Mouse (Mus musculus): ENCODE measurements around the gene Gm20388. TPM values are rescaled to one million over a fixed set of nuclear protein-coding genes. Genes with fewer than 3 reads are reported as not detected.
A peak's percentile ranks its signal among the peaks of the same experiment; 100 is the strongest.

The Gm20388 gene
- total RNA-seq, 1 experiment = 27.0 TPM

- H3K27ac ChIP-seq (ENCODE audit: insufficient read depth, low read depth, low read length, poor library complexity, severe bottlenecking) = peak within 1 kb of the TSS; percentile 62
- in situ Hi-C loops (cut with MboI; ENCODE audit: low sequenced_read_pairs in 2 of 2, unreplicated experiment in 2 of 2) = no loop called here
- TF ChIP-seq ZNF384 (IDR thresholded peaks at IDR 0.05; ENCODE audit: low read depth, low read length) (no peak), ZC3H11A (IDR thresholded peaks at IDR 0.05; ENCODE audit: borderline replicate concordance, low read depth, low read length) (peak; percentile 59), HCFC1 (IDR thresholded peaks at IDR 0.05; ENCODE audit: borderline replicate concordance, insufficient read depth, low read length) (peak; percentile 87), CHD2 (IDR thresholded peaks at IDR 0.05; ENCODE audit: low read depth, low read length) (peak; percentile 65; the same call in 1 of the 2 replicates), MAFK (IDR thresholded peaks at IDR 0.05; ENCODE audit: insufficient read depth, low read depth, low read length) (no peak)
These were observed 4038.5 kb downstream of the Gm20388 start, which contains the start of gene Nup133 for GRCm38 (mm10) chr8:123948942-123949685. Gene Nup133 (minus strand): TSS chr8:123949265.

DNA sequence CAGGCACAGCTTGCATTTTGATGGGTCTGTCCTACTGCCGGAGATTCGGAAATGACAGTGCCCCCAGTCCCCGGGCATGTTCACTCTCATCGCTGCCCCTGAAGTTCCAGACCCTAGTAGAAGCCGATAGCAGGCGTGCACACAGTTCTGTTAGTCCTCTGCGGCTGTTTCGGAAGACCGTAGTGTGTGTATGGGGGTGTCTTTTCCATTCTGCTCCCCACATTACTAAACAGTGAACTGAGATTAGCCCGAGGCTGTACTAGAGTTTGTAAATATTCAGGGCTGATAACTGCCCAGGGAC lies 4039.0 kb downstream of the Gm20388 start:
- DNase-seq (ENCODE audit: low read depth, low spot score) = no peak
- Histone ChIP-seq H3K4me1 (ENCODE audit: control insufficient read depth in 2 of 2, insufficient read depth in 2 of 2, low read length in 2 of 2, poor library complexity in 1 of 2) (peaks cover 0 to 4% of the 10 kb centered on the region in 2 experiments; a peak in 3 of 4 replicates), H3K27ac (ENCODE audit: insufficient read depth, low read depth, low read length, poor library complexity, severe bottlenecking) (peak overlapping the region; percentile 10; the same call in 1 of the 2 replicates), H3K9me3 (ENCODE audit: control insufficient read depth, insufficient read depth, low read depth, low read length) (no peaks in the 10 kb centered on the region), H3K4me3 (ENCODE audit: insufficient read depth in 1 of 2, low read depth in 1 of 2, low read length in 2 of 2, poor library complexity in 1 of 2, severe bottlenecking in 1 of 2) (peak overlapping the region; percentile 94 to 99), H3K36me3 (ENCODE audit: control insufficient read depth, insufficient read depth, low read length, poor library complexity, severe bottlenecking) (peaks cover 16% of the 10 kb centered on the region), H3K9ac (ENCODE audit: insufficient read depth, low read depth, low read length, poor library complexity, severe bottlenecking) (peak overlapping the region; percentile 88)
- in situ Hi-C loops (cut with MboI; ENCODE audit: low sequenced_read_pairs in 2 of 2, unreplicated experiment in 2 of 2) = no loop called here
- TF ChIP-seq MAFK (IDR thresholded peaks at IDR 0.05; ENCODE audit: insufficient read depth, low read depth, low read length) (no peak), ZNF384 (IDR thresholded peaks at IDR 0.05; ENCODE audit: low read depth, low read length) (no peak), HCFC1 (IDR thresholded peaks at IDR 0.05; ENCODE audit: borderline replicate concordance, insufficient read depth, low read length) (no peak), ZC3H11A (IDR thresholded peaks at IDR 0.05; ENCODE audit: borderline replicate concordance, low read depth, low read length) (no peak), CHD2 (IDR thresholded peaks at IDR 0.05; ENCODE audit: low read depth, low read length) (no peak)

More at GRCm38 (mm10) chr8:123948942-123949685, 4038.5 kb downstream of the Gm20388 start, which contains the start of gene Nup133:
- H3K9ac ChIP-seq (ENCODE audit: insufficient read depth, low read depth, low read length, poor library complexity, severe bottlenecking) = peak within 1 kb of the TSS; percentile 96
- H3K4me3 ChIP-seq (ENCODE audit: insufficient read depth in 1 of 2, low read depth in 1 of 2, low read length in 2 of 2, poor library complexity in 1 of 2, severe bottlenecking in 1 of 2) = peak within 1 kb of the TSS; percentile 94 to 99
- H3K4me1 ChIP-seq (ENCODE audit: control insufficient read depth in 2 of 2, insufficient read depth in 2 of 2, low read length in 2 of 2, poor library complexity in 1 of 2) = peaks cover 0 to 4% of the 10 kb centered on the region in 2 experiments; a peak in 3 of 4 replicates
- H3K9me3 ChIP-seq (ENCODE audit: control insufficient read depth, insufficient read depth, low read depth, low read length) = no peaks in the 10 kb centered on the region
- H3K36me3 ChIP-seq (ENCODE audit: control insufficient read depth, insufficient read depth, low read length, poor library complexity, severe bottlenecking) = peaks cover 15% of the 10 kb centered on the region
- DNase-seq (ENCODE audit: low read depth, low spot score) = peak; percentile 99

- Histone ChIP-seq H3K4me1 (ENCODE audit: control insufficient read depth in 2 of 2, insufficient read depth in 2 of 2, low read length in 2 of 2, poor library complexity in 1 of 2) (peaks cover 0 to 4% of the 10 kb centered on the region in 2 experiments; a peak in 3 of 4 replicates), H3K9ac (ENCODE audit: insufficient read depth, low read depth, low read length, poor library complexity, severe bottlenecking) (peak overlapping the region; percentile 88; the same call in 1 of the 2 replicates), H3K36me3 (ENCODE audit: control insufficient read depth, insufficient read depth, low read length, poor library complexity, severe bottlenecking) (peaks cover 15% of the 10 kb centered on the region), H3K4me3 (ENCODE audit: insufficient read depth in 1 of 2, low read depth in 1 of 2, low read length in 2 of 2, poor library complexity in 1 of 2, severe bottlenecking in 1 of 2) (peak overlapping the region; percentile 94 to 99), H3K27ac (ENCODE audit: insufficient read depth, low read depth, low read length, poor library complexity, severe bottlenecking) (no peak overlapping the region), H3K9me3 (ENCODE audit: control insufficient read depth, insufficient read depth, low read depth, low read length) (no peaks in the 10 kb centered on the region)
- in situ Hi-C loops (cut with MboI; ENCODE audit: low sequenced_read_pairs in 2 of 2, unreplicated experiment in 2 of 2) = no loop called here
- TF ChIP-seq HCFC1 (IDR thresholded peaks at IDR 0.05; ENCODE audit: borderline replicate concordance, insufficient read depth, low read length) (peak; percentile 42; the same call in 1 of the 2 replicates), CHD2 (IDR thresholded peaks at IDR 0.05; ENCODE audit: low read depth, low read length) (no peak), ZNF384 (IDR thresholded peaks at IDR 0.05; ENCODE audit: low read depth, low read length) (peak; percentile 98)
- DNase-seq (ENCODE audit: low read depth, low spot score) = peak; percentile 86
These were observed 4039.6 kb downstream of the Gm20388 start for GRCm38 (mm10) chr8:123950077-123950802.

DNA sequence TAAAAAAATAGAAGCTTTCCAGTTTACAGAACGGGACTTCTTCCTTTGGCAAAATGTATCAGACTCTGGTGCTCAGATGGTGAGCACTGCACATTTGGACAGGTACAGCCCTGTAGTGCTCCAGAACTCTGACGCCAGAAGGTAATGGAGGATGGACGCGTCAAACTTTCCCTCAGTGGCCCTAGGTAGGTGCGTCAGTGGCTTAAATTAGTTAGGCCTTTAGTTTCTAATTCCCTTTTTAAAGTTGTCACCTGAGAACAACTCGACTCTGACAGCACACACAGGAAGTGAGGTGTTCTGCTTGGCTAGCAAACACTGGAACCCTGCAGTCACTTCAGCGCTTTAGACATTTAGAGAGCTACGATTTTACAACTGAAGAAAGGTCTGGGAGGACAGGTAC lies 4043.0 kb downstream of the Gm20388 start:
- no peaks in the 10 kb centered on the region for H3K9me3 ChIP-seq (ENCODE audit: control insufficient read depth, insufficient read depth, low read depth, low read length)
- in situ Hi-C loops (cut with MboI; ENCODE audit: low sequenced_read_pairs in 2 of 2, unreplicated experiment in 2 of 2) = no loop called here
- H3K9ac ChIP-seq (ENCODE audit: insufficient read depth, low read depth, low read length, poor library complexity, severe bottlenecking) = no peak overlapping the region
- DNase-seq (ENCODE audit: low read depth, low spot score) = no peak
- no peak overlapping the region for H3K27ac ChIP-seq (ENCODE audit: insufficient read depth, low read depth, low read length, poor library complexity, severe bottlenecking)
- peaks cover 8% of the 10 kb centered on the region; the same call in 1 of the 2 replicates for H3K36me3 ChIP-seq (ENCODE audit: control insufficient read depth, insufficient read depth, low read length, poor library complexity, severe bottlenecking)
- H3K4me1 ChIP-seq (ENCODE audit: control insufficient read depth in 2 of 2, insufficient read depth in 2 of 2, low read length in 2 of 2, poor library complexity in 1 of 2) = peaks cover 0 to 2% of the 10 kb centered on the region in 2 experiments; a peak in 1 of 4 replicates
- no peak for TF ChIP-seq ZC3H11A (IDR thresholded peaks at IDR 0.05; ENCODE audit: borderline replicate concordance, low read depth, low read length)
- TF ChIP-seq MAFK (IDR thresholded peaks at IDR 0.05; ENCODE audit: insufficient read depth, low read depth, low read length) = no peak
- no peak for TF ChIP-seq CHD2 (IDR thresholded peaks at IDR 0.05; ENCODE audit: low read depth, low read length)
- no peak for TF ChIP-seq HCFC1 (IDR thresholded peaks at IDR 0.05; ENCODE audit: borderline replicate concordance, insufficient read depth, low read length)
- TF ChIP-seq ZNF384 (IDR thresholded peaks at IDR 0.05; ENCODE audit: low read depth, low read length) = no peak
- H3K4me3 ChIP-seq (ENCODE audit: insufficient read depth in 1 of 2, low read depth in 1 of 2, low read length in 2 of 2, poor library complexity in 1 of 2, severe bottlenecking in 1 of 2) = no peak overlapping the region
